Mouse (Mus musculus) CH12.LX (cell line): Measurements from ENCODE around the gene Stpg4. TPM values are rescaled to one million over a fixed set of nuclear protein-coding genes. Genes with fewer than 3 reads are reported as not detected.

Source experiments
- DNase-seq: peaks from one replicate; pipeline ENCODE4 v3.0.0-alpha.2; 2013; ENCODE audit errors: extremely low read depth
- H3K27ac ChIP-seq: 2 replicates; pipeline ENCODE4 v1.5.1; 2012; ENCODE audit warnings: low read depth, mild to moderate bottlenecking, control low read depth, moderate library complexity; ENCODE audit not compliant: insufficient read depth
- H3K27me3 ChIP-seq: replicated peaks from 2 replicates; pipeline ENCODE3; 2012; ENCODE audit warnings: inconsistent platforms
- H3K36me3 ChIP-seq, 2 experiments: replicated peaks in 1 of 2; 2 replicates each; pipeline versions ENCODE3 to v1.6.1; 2012; ENCODE audit warnings: inconsistent platforms in 1 of 2, low read length in 1 of 2, mild to moderate bottlenecking in 1 of 2, mixed read lengths in 1 of 2, moderate library complexity in 1 of 2; ENCODE audit not compliant: control insufficient read depth in 1 of 2, insufficient read depth in 1 of 2
- H3K4me1 ChIP-seq, 2 experiments: 2 replicates each; pipeline ENCODE4 v1.6.1; 2012; ENCODE audit warnings: inconsistent platforms in 1 of 2, moderate library complexity in 1 of 2; ENCODE audit not compliant: insufficient read depth in 2 of 2, control insufficient read depth in 1 of 2
- H3K4me2 ChIP-seq: 2 replicates; pipeline ENCODE4 v1.6.1; 2012; ENCODE audit warnings: low read depth, mild to moderate bottlenecking, control low read depth; ENCODE audit not compliant: poor library complexity, insufficient read depth, severe bottlenecking
- H3K4me3 ChIP-seq, 3 experiments: fragments of 150-350 bp in 1 of 3; sonication (generic) in 1 of 3; replicated peaks in 1 of 3; 2 replicates each; pipeline versions ENCODE3 to v1.5.1; 2011 to 2012; ENCODE audit warnings: low read depth in 2 of 3, low read length in 2 of 3, mild to moderate bottlenecking in 2 of 3, moderate library complexity in 2 of 3, control low read depth in 1 of 3, improper control_type of control experiment in 1 of 3, inconsistent platforms in 1 of 3, mixed read lengths in 1 of 3; ENCODE audit not compliant: poor library complexity in 1 of 3
- H3K79me2 ChIP-seq: replicated peaks from 2 replicates; pipeline ENCODE4 v1.6.1; 2012; ENCODE audit warnings: mild to moderate bottlenecking, moderate library complexity; ENCODE audit not compliant: control insufficient read depth, poor library complexity, insufficient read depth, severe bottlenecking; ENCODE audit errors: extremely low read depth
- H3K9ac ChIP-seq: 2 replicates; pipeline ENCODE4 v1.6.1; 2012; ENCODE audit warnings: low read depth, mild to moderate bottlenecking, control low read depth, moderate library complexity; ENCODE audit not compliant: insufficient read depth
- H3K9me3 ChIP-seq: replicated peaks from 2 replicates; pipeline ENCODE3; 2012; ENCODE audit warnings: low read length, inconsistent platforms, mixed read lengths
- CHD1 ChIP-seq: IDR thresholded peaks from 2 replicates; pipeline ENCODE4 v1.6.1; 2012; ENCODE audit warnings: low read depth, low read length, improper control_type of control experiment, inconsistent platforms
- CTCF ChIP-seq, 2 experiments: IDR thresholded peaks in 1 of 2; conservative IDR thresholded peaks in 1 of 2; 2 replicates each; pipeline ENCODE4 v1.5.1; 2011 to 2012; ENCODE audit warnings: low read depth in 2 of 2, low read length in 2 of 2, improper control_type of control experiment in 1 of 2, inconsistent platforms in 1 of 2, mild to moderate bottlenecking in 1 of 2, moderate library complexity in 1 of 2
- E2F4 ChIP-seq: IDR thresholded peaks from 2 replicates; pipeline ENCODE4 v1.6.1; 2011; ENCODE audit warnings: low read depth, low read length, improper control_type of control experiment; ENCODE audit not compliant: insufficient replicate concordance
- IRF4 ChIP-seq: IDR thresholded peaks from 2 replicates; pipeline ENCODE4 v1.6.1; 2014; ENCODE audit warnings: low read depth, mild to moderate bottlenecking, inconsistent platforms, low read length, improper control_type of control experiment
- JUN ChIP-seq: IDR thresholded peaks from 2 replicates; pipeline ENCODE4 v1.6.1; 2011; ENCODE audit warnings: low read depth, mild to moderate bottlenecking, low read length, improper control_type of control experiment, moderate library complexity; ENCODE audit not compliant: insufficient read depth
- JUND ChIP-seq: conservative IDR thresholded peaks from 2 replicates; pipeline ENCODE4 v1.6.1; 2011; ENCODE audit warnings: low read depth, low read length, improper control_type of control experiment
- MAZ ChIP-seq: IDR thresholded peaks from 2 replicates; pipeline ENCODE4 v1.6.1; 2012; ENCODE audit warnings: low read depth, mild to moderate bottlenecking, inconsistent platforms, low read length, improper control_type of control experiment, moderate library complexity
- MXI1 ChIP-seq: IDR thresholded peaks from 2 replicates; pipeline ENCODE4 v1.6.1; 2011; ENCODE audit warnings: mild to moderate bottlenecking, low read depth, low read length, improper control_type of control experiment
- NELFE ChIP-seq: IDR thresholded peaks from 2 replicates; pipeline ENCODE4 v1.6.1; 2011; ENCODE audit warnings: low read depth, low read length, improper control_type of control experiment
- PAX5 ChIP-seq: IDR thresholded peaks from 2 replicates; pipeline ENCODE4 v1.6.1; 2012; ENCODE audit warnings: low read length, inconsistent platforms, mixed read lengths
- POLR2A ChIP-seq: IDR thresholded peaks from 2 replicates; pipeline ENCODE4 v1.6.1; 2011; ENCODE audit warnings: low read depth, mild to moderate bottlenecking, improper control_type of control experiment, low read length
- POLR2AphosphoS2 ChIP-seq: IDR thresholded peaks from 2 replicates; pipeline ENCODE4 v1.6.1; 2011; ENCODE audit warnings: low read depth, low read length, improper control_type of control experiment
- RCOR1 ChIP-seq: conservative IDR thresholded peaks from 2 replicates; pipeline ENCODE4 v1.6.1; 2012; ENCODE audit warnings: low read depth, mild to moderate bottlenecking, inconsistent platforms, low read length, improper control_type of control experiment
- SIN3A ChIP-seq: IDR thresholded peaks from 2 replicates; pipeline ENCODE4 v1.6.1; 2012; ENCODE audit warnings: low read length, improper control_type of control experiment, inconsistent platforms
- TCF12 ChIP-seq: IDR thresholded peaks from 2 replicates; pipeline ENCODE4 v1.6.1; 2014; ENCODE audit warnings: low read depth, mild to moderate bottlenecking, inconsistent platforms, low read length, improper control_type of control experiment
- USF2 ChIP-seq: conservative IDR thresholded peaks from 2 replicates; pipeline ENCODE4 v1.6.1; 2011; ENCODE audit warnings: low read depth, low read length, improper control_type of control experiment
- ZC3H11A ChIP-seq: IDR thresholded peaks from 2 replicates; pipeline ENCODE4 v1.6.1; 2012; ENCODE audit warnings: low read depth, mild to moderate bottlenecking, inconsistent platforms, low read length, improper control_type of control experiment
- ZKSCAN1 ChIP-seq: IDR thresholded peaks from 2 replicates; pipeline ENCODE4 v1.6.1; 2012; ENCODE audit warnings: low read depth, inconsistent platforms, low read length, improper control_type of control experiment, borderline replicate concordance
- ZMIZ1 ChIP-seq: IDR thresholded peaks from 2 replicates; pipeline ENCODE4 v1.6.1; 2012; ENCODE audit warnings: low read depth, mild to moderate bottlenecking, inconsistent platforms, low read length, improper control_type of control experiment
- dilution Hi-C: fragments of 300-500 bp; cut with MboI; formaldehyde crosslinking; loops from 2 replicates; pipeline ENCODE4 v1.14.3; 2020; ENCODE audit warnings: low sequenced_read_pairs; ENCODE audit not compliant: extremely low pct_unique_long_range_greater_than_20kb, extremely low pct_ligation_motif_present
- in situ Hi-C: fragments of 300-500 bp; cut with MboI; formaldehyde crosslinking; loops from 3 replicates; pipeline ENCODE4 v1.14.3; 2019; ENCODE audit warnings: low sequenced_read_pairs, low pct_ligation_motif_present, low pct_unique_long_range_greater_than_20kb, mixed read lengths
- polyA plus RNA-seq: library from polyadenylated mRNA; unstranded; fragments of >175 nt; gene quantifications from 2 replicates; pipeline ENCODE4 v1.2.1, GENCODE M21; 2012; ENCODE audit warnings: low read depth; ENCODE audit not compliant: insufficient read length
- total RNA-seq, 2 experiments: library from RNA; depleted of rRNA; stranded (reverse); fragments of 300-350 nt in 1 of 2; fragments of >200 nt in 1 of 2; gene quantifications; 2 replicates each; pipeline ENCODE4 v1.2.3; 2012 to 2014

Stpg4 gene
- total and polyA plus RNA-seq, 3 experiments = not detected

- Histone ChIP-seq H3K4me3 (no peak overlapping the region), H3K4me2 (no peak overlapping the region), H3K9ac (no peak overlapping the region), H3K4me1 (peaks cover 3 to 33% of the 10 kb centered on the region in 2 experiments; a peak in 3 of 4 replicates), H3K27me3 (no peaks in the 10 kb centered on the region), H3K27ac (no peak overlapping the region), H3K9me3 (no peaks in the 10 kb centered on the region), H3K36me3 (peaks cover 0 to 33% of the 10 kb centered on the region in 2 experiments), H3K79me2 (no peaks in the 10 kb centered on the region)
- no peak for DNase-seq
- dilution Hi-C loops (no loop called here), in situ Hi-C loops (no loop called here)
- no peak for TF ChIP-seq ZC3H11A
- TF ChIP-seq JUND = no peak
- no peak for TF ChIP-seq RCOR1
These were observed 59.1 kb downstream of the Stpg4 start for GRCm38 (mm10) chr17:87368481-87368880.

GRCm38 (mm10) chr17:87367640-87368039 is 59.9 kb downstream of the Stpg4 start:
- no peak overlapping the region for H3K27ac ChIP-seq
- no peak for TF ChIP-seq IRF4
- no peak for TF ChIP-seq MXI1
- no peak for TF ChIP-seq NELFE
- no peak for TF ChIP-seq ZMIZ1
- no peak for TF ChIP-seq CHD1
- TF ChIP-seq TCF12 = no peak
- no peak for TF ChIP-seq ZC3H11A
- no peak for TF ChIP-seq POLR2A
- no peak for TF ChIP-seq JUND
- TF ChIP-seq POLR2AphosphoS2 = no peak
- TF ChIP-seq MAZ = no peak
- no peak for TF ChIP-seq SIN3A
- no peak for TF ChIP-seq ZKSCAN1
- TF ChIP-seq USF2 = no peak
- TF ChIP-seq PAX5 = no peak
- TF ChIP-seq JUN = no peak
- no peak for TF ChIP-seq CTCF (conservative IDR thresholded peaks at IDR 0.05 in 1 of 2, IDR thresholded peaks at IDR 0.05 in 1 of 2; ENCODE audit: low read depth in 2 of 2, low read length in 2 of 2)
- TF ChIP-seq E2F4 = no peak
- no peak overlapping the region for H3K9ac ChIP-seq
- H3K9me3 ChIP-seq = peaks cover 4% of the 10 kb centered on the region
- H3K4me2 ChIP-seq = no peak overlapping the region
- H3K79me2 ChIP-seq = no peaks in the 10 kb centered on the region
- dilution Hi-C loops (no loop called here), in situ Hi-C loops (no loop called here)
- H3K4me1 ChIP-seq = peaks cover 3 to 33% of the 10 kb centered on the region in 2 experiments; a peak in 3 of 4 replicates
- H3K27me3 ChIP-seq = no peaks in the 10 kb centered on the region
- DNase-seq = no peak
- H3K4me3 ChIP-seq = no peak overlapping the region
- H3K36me3 ChIP-seq = peaks cover 0 to 37% of the 10 kb centered on the region in 2 experiments
